Mouse (Mus musculus): ENCODE results near the gene Sdhaf1. TPM values are rescaled to one million over a fixed set of nuclear protein-coding genes. Genes with fewer than 3 reads are reported as not detected.
A peak's percentile ranks its signal among the peaks of the same experiment; 100 is the strongest.

Gene Sdhaf1
- polyA plus RNA-seq (2015; fragmentation: Nextera tagmentation; extraction: Ambion mirVana) = 22.1 and 22.5 TPM in 2 replicates

- Histone ChIP-seq H3K27ac (replicated peaks) (no peak within 1 kb of the TSS), H3K9me3 (no peaks in the 10 kb centered on the region), H3K9ac (replicated peaks) (peak within 1 kb of the TSS; percentile 43; the same call in 1 of the 2 replicates), H3K36me3 (no peaks in the 10 kb centered on the region), H3K4me2 (replicated peaks) (peak within 1 kb of the TSS; percentile 75), H3K27me3 (no peaks in the 10 kb centered on the region), H3K4me3 (peak within 1 kb of the TSS; percentile 100), H3K4me1 (peaks cover 19% of the 10 kb centered on the region)
- no peak for ATAC-seq (replicated peaks)
- 80% methylated on average over 3 of the region's 3 CpGs for WGBS
Observed at GRCm38 (mm10) chr7:30323795-30324194, at the start of gene Sdhaf1. Sdhaf1 (minus strand) TSS chr7:30323895.

GRCm38 (mm10) chr7:30367466-30367865, 43.8 kb upstream of the Sdhaf1 start:
- ATAC-seq (replicated peaks) = no peak
- H3K27me3 ChIP-seq = 0 out of 2 replicates have a peak, but pooled peaks cover 3% of the 10 kb centered on the region
- WGBS = 75% methylated on average over 2 of the region's 2 CpGs
- H3K9ac ChIP-seq (replicated peaks) = no peak overlapping the region
- no peak overlapping the region for H3K27ac ChIP-seq (replicated peaks)
- H3K4me2 ChIP-seq (replicated peaks) = no peak overlapping the region
- no peak overlapping the region for H3K4me3 ChIP-seq
- H3K9me3 ChIP-seq = no peaks in the 10 kb centered on the region
- H3K36me3 ChIP-seq = no peaks in the 10 kb centered on the region
- H3K4me1 ChIP-seq = peaks cover 9% of the 10 kb centered on the region

- peak; percentile 46 for ATAC-seq (replicated peaks)
- peak overlapping the region; percentile 79 for H3K9ac ChIP-seq (replicated peaks)
- peak overlapping the region; percentile 63 for H3K4me3 ChIP-seq
- 69% methylated on average over 6 of the region's 6 CpGs for WGBS
- peak overlapping the region; percentile 90 for H3K4me2 ChIP-seq (replicated peaks)
- peaks cover 46% of the 10 kb centered on the region for H3K4me1 ChIP-seq
- H3K27ac ChIP-seq (replicated peaks) = peak overlapping the region; percentile 38; the same call in 1 of the 2 replicates
- 0 out of 2 replicates have a peak, but pooled peaks cover 3% of the 10 kb centered on the region for H3K27me3 ChIP-seq
- H3K36me3 ChIP-seq = peaks cover 10% of the 10 kb centered on the region
- no peaks in the 10 kb centered on the region for H3K9me3 ChIP-seq
Observed at GRCm38 (mm10) chr7:30363344-30363738, 39.6 kb upstream of the Sdhaf1 start.

- H3K4me3 ChIP-seq = peak within 1 kb of the TSS; percentile 63
- H3K27ac ChIP-seq (replicated peaks) = peak within 1 kb of the TSS; percentile 62
- H3K9ac ChIP-seq (replicated peaks) = peak within 1 kb of the TSS; percentile 79
- no peaks in the 10 kb centered on the region for H3K9me3 ChIP-seq
- peaks cover 14% of the 10 kb centered on the region for H3K36me3 ChIP-seq
- peak within 1 kb of the TSS; percentile 90 for H3K4me2 ChIP-seq (replicated peaks)
- peak; percentile 76 for ATAC-seq (replicated peaks)
- 0 out of 2 replicates have a peak, but pooled peaks cover 3% of the 10 kb centered on the region for H3K27me3 ChIP-seq
- WGBS = under 1% methylated on average over 39 of the region's 55 CpGs
- H3K4me1 ChIP-seq = peaks cover 51% of the 10 kb centered on the region
Observed at GRCm38 (mm10) chr7:30362652-30363343, 39.1 kb upstream of the Sdhaf1 start, which contains the start of gene Lrfn3. Lrfn3 (minus strand) TSS chr7:30362772.

GRCm38 (mm10) chr7:30360028-30360427, 36.3 kb upstream of the Sdhaf1 start:
- no peaks in the 10 kb centered on the region for H3K9me3 ChIP-seq
- WGBS = 90% methylated on average over 17 of the region's 17 CpGs
- no peak overlapping the region; the same call in 1 of the 2 replicates for H3K4me2 ChIP-seq (replicated peaks)
- peaks cover 23% of the 10 kb centered on the region for H3K36me3 ChIP-seq
- H3K4me3 ChIP-seq = no peak overlapping the region
- no peak overlapping the region for H3K9ac ChIP-seq (replicated peaks)
- peaks cover 60% of the 10 kb centered on the region for H3K4me1 ChIP-seq
- no peak for ATAC-seq (replicated peaks)
- no peak overlapping the region for H3K27ac ChIP-seq (replicated peaks)
- 0 out of 2 replicates have a peak, but pooled peaks cover 3% of the 10 kb centered on the region for H3K27me3 ChIP-seq

- Histone ChIP-seq H3K9me3 (no peaks in the 10 kb centered on the region), H3K4me2 (replicated peaks) (no peak overlapping the region), H3K4me1 (peaks cover 60% of the 10 kb centered on the region), H3K9ac (replicated peaks) (no peak overlapping the region), H3K27me3 (no peaks in the 10 kb centered on the region), H3K36me3 (peaks cover 23% of the 10 kb centered on the region), H3K27ac (replicated peaks) (no peak overlapping the region), H3K4me3 (no peak overlapping the region)
- WGBS = 90% methylated on average over 31 of the region's 31 CpGs
- no peak for ATAC-seq (replicated peaks)
Observed at GRCm38 (mm10) chr7:30359276-30359865, 35.7 kb upstream of the Sdhaf1 start.

- Histone ChIP-seq H3K4me3 (no peak overlapping the region), H3K9ac (replicated peaks) (no peak overlapping the region; the same call in 1 of the 2 replicates), H3K27ac (replicated peaks) (no peak overlapping the region), H3K27me3 (no peaks in the 10 kb centered on the region), H3K4me2 (replicated peaks) (no peak overlapping the region), H3K36me3 (peaks cover 23% of the 10 kb centered on the region), H3K9me3 (no peaks in the 10 kb centered on the region), H3K4me1 (peaks cover 60% of the 10 kb centered on the region)
- 81% methylated on average over 7 of the region's 7 CpGs for WGBS
- ATAC-seq (replicated peaks) = no peak
Observed at GRCm38 (mm10) chr7:30358378-30359186, 34.9 kb upstream of the Sdhaf1 start.

GRCm38 (mm10) chr7:30354059-30354458, 30.4 kb upstream of the Sdhaf1 start:
- Histone ChIP-seq H3K4me3 (no peak overlapping the region), H3K4me2 (replicated peaks) (no peak overlapping the region), H3K4me1 (peaks cover 23% of the 10 kb centered on the region), H3K27ac (replicated peaks) (no peak overlapping the region), H3K27me3 (no peaks in the 10 kb centered on the region), H3K9me3 (no peaks in the 10 kb centered on the region), H3K9ac (replicated peaks) (no peak overlapping the region), H3K36me3 (peaks cover 13% of the 10 kb centered on the region)
- ATAC-seq (replicated peaks) = no peak
- 83% methylated on average over 4 of the region's 4 CpGs for WGBS

GRCm38 (mm10) chr7:30353279-30353822, 29.7 kb upstream of the Sdhaf1 start:
- Histone ChIP-seq H3K36me3 (peaks cover 13% of the 10 kb centered on the region), H3K9ac (replicated peaks) (no peak overlapping the region), H3K9me3 (no peaks in the 10 kb centered on the region), H3K27ac (replicated peaks) (0 out of 2 replicates have a peak overlapping the region, but pooled peaks have one; percentile 1), H3K27me3 (peaks cover 3% of the 10 kb centered on the region; the same call in 1 of the 2 replicates), H3K4me1 (peaks cover 17% of the 10 kb centered on the region), H3K4me3 (no peak overlapping the region), H3K4me2 (replicated peaks) (no peak overlapping the region)
- peak; percentile 53; the same call in 1 of the 2 replicates for ATAC-seq (replicated peaks)
- 15% methylated on average over 6 of the region's 6 CpGs for WGBS

- H3K9me3 ChIP-seq = no peaks in the 10 kb centered on the region
Observed at GRCm38 (mm10) chr7:30347828-30348227, 24.1 kb upstream of the Sdhaf1 start.

GRCm38 (mm10) chr7:30346635-30347379, 23.1 kb upstream of the Sdhaf1 start:
- no peak overlapping the region for H3K9ac ChIP-seq (replicated peaks)
- peaks cover 6% of the 10 kb centered on the region for H3K4me1 ChIP-seq
- no peaks in the 10 kb centered on the region for H3K36me3 ChIP-seq
- no peak overlapping the region for H3K4me3 ChIP-seq
- H3K27ac ChIP-seq (replicated peaks) = no peak overlapping the region
- ATAC-seq (replicated peaks) = no peak
- WGBS = 28% methylated on average over 21 of the region's 21 CpGs
- H3K4me2 ChIP-seq (replicated peaks) = no peak overlapping the region
- no peaks in the 10 kb centered on the region for H3K9me3 ChIP-seq
- H3K27me3 ChIP-seq = peaks cover 27% of the 10 kb centered on the region

More at GRCm38 (mm10) chr7:30347828-30348227, 24.1 kb upstream of the Sdhaf1 start:
- H3K9ac ChIP-seq (replicated peaks) = no peak overlapping the region; the same call in 1 of the 2 replicates
- WGBS = 2% methylated on average over 30 of the region's 30 CpGs
- no peaks in the 10 kb centered on the region for H3K36me3 ChIP-seq
- peak; percentile 72 for ATAC-seq (replicated peaks)
- peak overlapping the region; percentile 27 for H3K4me3 ChIP-seq
- peaks cover 27% of the 10 kb centered on the region for H3K27me3 ChIP-seq
- H3K27ac ChIP-seq (replicated peaks) = no peak overlapping the region
- H3K4me1 ChIP-seq = peaks cover 6% of the 10 kb centered on the region
- peak overlapping the region; percentile 45 for H3K4me2 ChIP-seq (replicated peaks)
